Mouse (Mus musculus): Measurements from ENCODE around the gene Unc93a.
"Not testable (repeated sequence)": the region's sequence is repeated elsewhere in the genome, so short reads cannot be mapped to it uniquely, and the experiment has no call there.

Unc93a gene

GRCm38 (mm10) chr17:13131710-13132109 lies at the start of gene Unc93a:
Gene Unc93a, minus strand, starts transcription at chr17:13131810.
- not testable (repeated sequence) for DNase-seq (ENCODE audit: low spot score)

- DNase-seq (ENCODE audit: low spot score) = not testable (repeated sequence)
These were observed 48.9 kb upstream of the Unc93a start for GRCm38 (mm10) chr17:13180491-13180890.

GRCm38 (mm10) chr17:13179021-13179420 lies 47.4 kb upstream of the Unc93a start:
- DNase-seq (ENCODE audit: low spot score) = not testable (repeated sequence)

- DNase-seq (ENCODE audit: low spot score) = not testable (repeated sequence)
These were observed 46.2 kb upstream of the Unc93a start for GRCm38 (mm10) chr17:13177796-13178195.

- DNase-seq (ENCODE audit: low spot score) = not testable (repeated sequence)
These were observed 44.0 kb upstream of the Unc93a start for GRCm38 (mm10) chr17:13175609-13176008.

- DNase-seq (ENCODE audit: low spot score) = not testable (repeated sequence)
These were observed 42.4 kb upstream of the Unc93a start for GRCm38 (mm10) chr17:13174029-13174428.

- not testable (repeated sequence) for DNase-seq (ENCODE audit: low spot score)
These were observed 42.0 kb upstream of the Unc93a start for GRCm38 (mm10) chr17:13173578-13173977.

- DNase-seq (ENCODE audit: low spot score) = not testable (repeated sequence)
These were observed 14.5 kb upstream of the Unc93a start for GRCm38 (mm10) chr17:13146128-13146527.

- not testable (repeated sequence) for DNase-seq (ENCODE audit: low spot score)
These were observed 13.1 kb upstream of the Unc93a start for GRCm38 (mm10) chr17:13144580-13145215.

- DNase-seq (ENCODE audit: low spot score) = not testable (repeated sequence)
These were observed 11.1 kb upstream of the Unc93a start for GRCm38 (mm10) chr17:13142665-13143064.

GRCm38 (mm10) chr17:13135356-13135755 lies 3.7 kb upstream of the Unc93a start:
- DNase-seq (ENCODE audit: low spot score) = not testable (repeated sequence)

GRCm38 (mm10) chr17:13132352-13132751 lies 742 bp upstream of the Unc93a start:
- not testable (repeated sequence) for DNase-seq (ENCODE audit: low spot score)

- not testable (repeated sequence) for DNase-seq (ENCODE audit: low spot score)
These were observed 1.7 kb downstream of the Unc93a start for GRCm38 (mm10) chr17:13129737-13130465.

- DNase-seq (ENCODE audit: low spot score) = not testable (repeated sequence)
These were observed 2.3 kb downstream of the Unc93a start for GRCm38 (mm10) chr17:13129324-13129723.

- not testable (repeated sequence) for DNase-seq (ENCODE audit: low spot score)
These were observed 7.4 kb downstream of the Unc93a start for GRCm38 (mm10) chr17:13124241-13124640.

- not testable (repeated sequence) for DNase-seq (ENCODE audit: low spot score)
These were observed 8.1 kb downstream of the Unc93a start for GRCm38 (mm10) chr17:13123308-13124038.

GRCm38 (mm10) chr17:13112504-13113291 lies 18.9 kb downstream of the Unc93a start:
- not testable (repeated sequence) for DNase-seq (ENCODE audit: low spot score)

- DNase-seq (ENCODE audit: low spot score) = not testable (repeated sequence)
These were observed 25.0 kb downstream of the Unc93a start for GRCm38 (mm10) chr17:13106563-13106962.

GRCm38 (mm10) chr17:13092960-13093359 lies 38.6 kb downstream of the Unc93a start:
- not testable (repeated sequence) for DNase-seq (ENCODE audit: low spot score)

GRCm38 (mm10) chr17:13092100-13092764 lies 39.4 kb downstream of the Unc93a start:
- DNase-seq (ENCODE audit: low spot score) = not testable (repeated sequence)

- DNase-seq (ENCODE audit: low spot score) = not testable (repeated sequence)
These were observed 40.1 kb downstream of the Unc93a start for GRCm38 (mm10) chr17:13091510-13091909.
